Comparison of ENCODE assay signal across 8 mouse cellular contexts in the genomic region with DNA sequence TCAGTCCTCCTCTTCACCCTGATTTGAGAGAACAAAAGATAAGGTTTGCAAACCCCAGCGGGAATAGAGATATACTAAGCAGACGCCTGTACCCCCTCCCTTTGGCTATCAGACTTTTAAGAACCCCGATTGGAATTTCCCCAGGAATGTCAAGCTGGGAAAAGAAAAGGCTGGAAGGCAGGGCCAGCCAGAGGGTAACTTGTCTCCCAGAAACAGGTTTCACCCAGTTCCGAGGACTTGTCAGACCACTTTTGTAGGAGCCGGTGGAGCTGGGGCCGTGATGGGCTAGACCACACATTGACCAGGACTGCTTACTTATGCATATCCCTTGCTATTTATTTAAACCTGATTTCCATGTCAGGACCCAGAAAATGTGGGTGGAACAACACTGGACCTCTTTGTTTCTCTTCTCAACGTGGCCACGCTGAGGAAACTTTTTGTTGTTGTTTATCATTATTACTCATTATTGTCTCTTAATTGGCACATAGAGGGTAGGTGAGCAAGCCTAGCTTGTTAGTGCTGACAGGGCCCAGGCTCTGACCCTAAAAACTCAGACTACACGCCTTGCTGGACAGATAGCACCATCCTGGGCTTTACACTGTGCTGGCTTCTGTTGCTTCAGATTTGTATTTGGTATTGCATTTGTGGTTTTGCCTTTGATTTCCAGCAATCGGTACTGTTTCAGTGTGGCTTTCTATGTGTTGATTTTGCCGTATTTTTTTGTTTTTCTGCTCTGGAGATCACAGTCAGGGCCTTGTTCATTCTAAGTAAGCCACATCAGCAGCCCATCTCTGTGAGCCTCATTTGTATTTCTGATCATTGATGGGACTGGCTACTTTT. TPM values are rescaled to one million over a fixed set of nuclear protein-coding genes. Genes with fewer than 3 reads are reported as not detected.
A peak's percentile ranks its signal among the peaks of the same experiment; 100 is the strongest.
DNase-seq lines count a peak whose midpoint lies in the region; ATAC-seq lines count a peak whose summit lies in the region.
"Had no signal": no experiment of that assay in that cellular context is flagged by ENCODE, and none has a peak within 500 bp of the region (broad histone marks: within the 10 kb centered on the region; RNA-seq: fewer than 3 reads in every experiment).

No protein-coding gene starts in this region.

- 17% methylated on average over 11 of the region's 11 CpGs for WGBS in midbrain, embryonic 10.5 days
- 20% methylated on average over 11 of the region's 11 CpGs for WGBS in midbrain, embryonic 16.5 days
- WGBS in embryonic facial prominence, embryonic 13.5 days = 14% methylated on average over 11 of the region's 11 CpGs
- 22% methylated on average over 11 of the region's 11 CpGs for WGBS in limb, embryonic 13.5 days
- WGBS in stomach, embryonic 15.5 days = 30% methylated on average over 11 of the region's 11 CpGs

- DNase-seq in midbrain, embryonic 10.5 days (ENCODE audit: low spot score) = peak; percentile 58
- no peak for DNase-seq in right cerebral cortex, postnatal 10 days (ENCODE audit: low spot score in 2 of 2)
- no peak for DNase-seq in spleen, adult 12 weeks (ENCODE audit: low spot score)

- peak overlapping the region; percentile 83 for H3K27ac ChIP-seq in midbrain, embryonic 10.5 days (replicated peaks)
- no peak overlapping the region for H3K27ac ChIP-seq in midbrain, embryonic 16.5 days (ENCODE audit: low read length)
- H3K27ac ChIP-seq in embryonic facial prominence, embryonic 13.5 days = peak overlapping the region; percentile 95
- H3K27ac ChIP-seq in limb, embryonic 13.5 days = peak overlapping the region; percentile 98
- H3K27ac ChIP-seq in stomach, embryonic 15.5 days = peak overlapping the region; percentile 91

- H3K36me3 ChIP-seq in midbrain, embryonic 10.5 days = no peaks in the 10 kb centered on the region
- no peaks in the 10 kb centered on the region for H3K36me3 ChIP-seq in midbrain, embryonic 16.5 days (ENCODE audit: control insufficient read depth, insufficient read depth, low read length)
- no peaks in the 10 kb centered on the region for H3K36me3 ChIP-seq in embryonic facial prominence, embryonic 13.5 days
- H3K36me3 ChIP-seq in limb, embryonic 13.5 days = no peaks in the 10 kb centered on the region
- no peaks in the 10 kb centered on the region for H3K36me3 ChIP-seq in stomach, embryonic 15.5 days

- no peak overlapping the region for H3K4me3 ChIP-seq in midbrain, embryonic 10.5 days
- no peak overlapping the region for H3K4me3 ChIP-seq in midbrain, embryonic 16.5 days (ENCODE audit: low read depth, low read length)
- H3K4me3 ChIP-seq in embryonic facial prominence, embryonic 13.5 days = no peak overlapping the region
- no peak overlapping the region for H3K4me3 ChIP-seq in limb, embryonic 13.5 days
- no peak overlapping the region for H3K4me3 ChIP-seq in stomach, embryonic 15.5 days (replicated peaks)

- no peak for ATAC-seq in midbrain, embryonic 16.5 days
- no peak for ATAC-seq in embryonic facial prominence, embryonic 13.5 days (ENCODE audit: insufficient number of reproducible peaks, insufficient read depth, low FRiP score, low TSS enrichment, low read depth)
- ATAC-seq in limb, embryonic 13.5 days (ENCODE audit: low FRiP score, low read depth) = no peak
- peak; percentile 88 for ATAC-seq in stomach, embryonic 15.5 days (ENCODE audit: insufficient read depth, low FRiP score, low read depth)
- ATAC-seq: activated CD4-positive, CD25-positive, alpha-beta regulatory T cell, adult 4 months had no signal

- peaks cover 85% of the 10 kb centered on the region for H3K4me1 ChIP-seq in midbrain, embryonic 10.5 days
- H3K4me1 ChIP-seq in midbrain, embryonic 16.5 days (ENCODE audit: control insufficient read depth, insufficient read depth, low read length) = 0 out of 2 replicates have a peak, but pooled peaks cover 2% of the 10 kb centered on the region
- peaks cover 76% of the 10 kb centered on the region for H3K4me1 ChIP-seq in embryonic facial prominence, embryonic 13.5 days
- peaks cover 85% of the 10 kb centered on the region for H3K4me1 ChIP-seq in limb, embryonic 13.5 days
- peaks cover 54% of the 10 kb centered on the region for H3K4me1 ChIP-seq in stomach, embryonic 15.5 days

- no peaks in the 10 kb centered on the region; the same call in none of the 2 replicates for H3K27me3 ChIP-seq in midbrain, embryonic 10.5 days (ENCODE audit: low read depth, poor library complexity, severe bottlenecking)
- H3K27me3 ChIP-seq in midbrain, embryonic 16.5 days (ENCODE audit: control insufficient read depth, insufficient read depth, low read depth, low read length) = no peaks in the 10 kb centered on the region
- no peaks in the 10 kb centered on the region for H3K27me3 ChIP-seq in embryonic facial prominence, embryonic 13.5 days
- no peaks in the 10 kb centered on the region for H3K27me3 ChIP-seq in limb, embryonic 13.5 days
- no peaks in the 10 kb centered on the region for H3K27me3 ChIP-seq in stomach, embryonic 15.5 days (replicated peaks)

- no peak overlapping the region for H3K9ac ChIP-seq in midbrain, embryonic 16.5 days (ENCODE audit: low read depth, low read length)
- H3K9ac ChIP-seq in embryonic facial prominence, embryonic 13.5 days = peak overlapping the region; percentile 49; the same call in 1 of the 2 replicates
- H3K9ac ChIP-seq in limb, embryonic 13.5 days = peak overlapping the region; percentile 54
- H3K9ac ChIP-seq in stomach, embryonic 15.5 days = peak overlapping the region; percentile 16; the same call in 1 of the 2 replicates

- H3K9me3 ChIP-seq in midbrain, embryonic 10.5 days (replicated peaks) = no peaks in the 10 kb centered on the region
- H3K9me3 ChIP-seq in midbrain, embryonic 16.5 days (replicated peaks; ENCODE audit: control insufficient read depth, low read length, poor library complexity, severe bottlenecking) = no peaks in the 10 kb centered on the region
- no peaks in the 10 kb centered on the region for H3K9me3 ChIP-seq in embryonic facial prominence, embryonic 13.5 days
- H3K9me3 ChIP-seq in limb, embryonic 13.5 days = no peaks in the 10 kb centered on the region
- H3K9me3 ChIP-seq in stomach, embryonic 15.5 days = no peaks in the 10 kb centered on the region

- H3K4me2 ChIP-seq in midbrain, embryonic 16.5 days (ENCODE audit: low read length) = no peak overlapping the region
- H3K4me2 ChIP-seq in embryonic facial prominence, embryonic 13.5 days = peak overlapping the region; percentile 36; the same call in 1 of the 2 replicates
- H3K4me2 ChIP-seq in limb, embryonic 13.5 days (replicated peaks) = peak overlapping the region; percentile 44
- peak overlapping the region; percentile 32 for H3K4me2 ChIP-seq in stomach, embryonic 15.5 days

RNA-seq across cellular contexts. Expression of a gene that starts 20.6 kb away (rescaled TPM):
- 103 and 112 TPM in 2 replicates for polyA plus RNA-seq in midbrain, embryonic 10.5 days (2016; fragmentation: Nextera tagmentation; extraction: Ambion mirVana)
- 7.1 and 8.7 TPM in 2 replicates for polyA plus RNA-seq in midbrain, embryonic 16.5 days (2015; fragmentation: Nextera tagmentation; extraction: Ambion mirVana)
- polyA plus RNA-seq in embryonic facial prominence, embryonic 13.5 days (2015; fragmentation: Nextera tagmentation; extraction: Ambion mirVana) = 53.7 and 59.4 TPM in 2 replicates
- polyA plus RNA-seq in limb, embryonic 13.5 days (2015; fragmentation: Nextera tagmentation; extraction: Ambion mirVana) = 53.9 and 57.4 TPM in 2 replicates
- 54.1 and 54.4 TPM in 2 replicates for polyA plus RNA-seq in stomach, embryonic 15.5 days (2015; fragmentation: Nextera tagmentation; extraction: Ambion mirVana)
